Comparison of ENCODE assay signal across 36 mouse cellular contexts in genomic region chr9:57710214-57710613, GRCm38 (mm10). TPM values are rescaled to one million over a fixed set of nuclear protein-coding genes. Genes with fewer than 3 reads are reported as not detected.
"Had no signal": no experiment of that assay in that cellular context is flagged by ENCODE, and none has a peak within 500 bp of the region (broad histone marks: within the 10 kb centered on the region; RNA-seq: fewer than 3 reads in every experiment).

No protein-coding gene starts in this region.

RNA-seq across cellular contexts. Expression of gene Cyp1a1, which starts 22.5 kb away (rescaled TPM):
- total RNA-seq: heart, postnatal 14 days; heart, postnatal 36 days; hematopoietic stem cell, adult 5-6 weeks had no signal
- polyA plus RNA-seq: heart, embryonic 11.5 days; heart, embryonic 13.5 days; heart, embryonic 15.5 days; hindbrain, embryonic 11.5 days; intestine, embryonic 14.5 days; intestine, embryonic 16.5 days; limb, embryonic 11.5 days; limb, embryonic 13.5 days had no signal

RNA-seq across cellular contexts. Expression of gene Cyp1a2, which starts 26.7 kb away (rescaled TPM):
- total RNA-seq: gastrocnemius, adult 8-10 months; gastrocnemius, postnatal 14 days; gastrocnemius, postnatal 36 days; heart, adult 18-20 months; heart, adult 8-10 months; heart, postnatal 14 days; heart, postnatal 36 days; hematopoietic stem cell, adult 5-6 weeks; hindbrain, postnatal 0 days; layer of hippocampus, adult 18-20 months; layer of hippocampus, adult 8-10 months; layer of hippocampus, postnatal 14 days; layer of hippocampus, postnatal 36 days; left cerebral cortex, adult 18-20 months; left cerebral cortex, adult 8-10 months; left cerebral cortex, postnatal 10 days; left cerebral cortex, postnatal 25 days; left cerebral cortex, postnatal 4 days had no signal
- polyA plus RNA-seq: forebrain, embryonic 16.5 days; frontal cortex, adult 2 months; heart, embryonic 11.5 days; heart, embryonic 13.5 days; heart, embryonic 15.5 days; heart, postnatal 0 days; hindbrain, embryonic 11.5 days; hindbrain, embryonic 13.5 days; hindbrain, embryonic 15.5 days; hindbrain, postnatal 0 days; intestine, embryonic 14.5 days; intestine, embryonic 16.5 days; kidney, adult 2 months; kidney, embryonic 15.5 days; kidney, postnatal 0 days; large intestine, adult 2 months; limb, embryonic 11.5 days; limb, embryonic 13.5 days; limb, embryonic 15.5 days had no signal
